Mouse (Mus musculus): ENCODE data around the gene Tbx2. TPM values are rescaled to one million over a fixed set of nuclear protein-coding genes. Genes with fewer than 3 reads are reported as not detected.

The Tbx2 gene
- polyA plus RNA-seq, 1 experiment from 2014 or later, result 5.2 TPM

DNA sequence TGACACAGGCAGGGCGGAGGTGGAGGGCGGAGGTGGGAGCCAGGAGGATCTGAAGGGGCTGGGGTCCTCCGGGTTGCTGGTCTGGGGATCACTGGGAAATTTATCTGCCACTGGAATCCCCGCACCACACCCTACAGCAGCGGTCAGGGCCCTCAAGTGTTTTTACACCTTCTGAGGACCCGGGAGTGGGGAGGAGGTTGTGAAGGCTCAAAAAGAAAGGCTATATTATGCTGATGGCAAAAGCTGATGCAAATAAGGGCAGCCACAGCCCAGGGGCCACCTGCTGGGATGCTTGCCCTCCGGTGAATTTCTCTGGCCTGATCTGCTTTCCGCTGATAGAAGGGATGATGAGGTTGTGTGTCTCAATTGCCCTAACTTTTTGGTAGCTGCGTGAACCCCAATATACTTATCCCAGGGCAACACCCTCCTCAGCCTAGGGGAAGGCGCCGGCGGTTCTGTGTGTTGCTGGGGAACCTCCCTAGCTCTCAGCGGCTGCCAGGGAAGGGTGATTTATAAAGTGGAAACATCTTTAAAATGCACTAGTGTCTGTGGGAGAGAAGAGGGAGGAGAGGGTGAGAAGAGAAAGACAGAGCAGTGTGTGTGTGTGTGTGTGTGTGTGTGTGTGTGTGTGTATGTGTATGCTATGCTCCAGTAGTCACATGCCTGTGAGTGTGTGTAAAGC is 58.8 kb downstream of the Tbx2 start:
- Histone ChIP-seq H3K9ac (ENCODE audit: low read length) (no peak overlapping the region), H3K36me3 (ENCODE audit: control insufficient read depth, insufficient read depth, low read length) (no peaks in the 10 kb centered on the region), H3K27ac (replicated peaks) (no peak overlapping the region), H3K4me2 (replicated peaks; ENCODE audit: low read depth) (no peak overlapping the region), H3K4me1 (replicated peaks; ENCODE audit: control insufficient read depth, insufficient read depth) (peaks cover 4% of the 10 kb centered on the region; the same call in 1 of the 2 replicates), H3K9me3 (ENCODE audit: control insufficient read depth, low read length) (no peaks in the 10 kb centered on the region), H3K27me3 (ENCODE audit: control insufficient read depth, insufficient read depth, low read length) (peaks cover 43% of the 10 kb centered on the region), H3K4me3 (ENCODE audit: low read depth, low read length) (no peak overlapping the region)
- no peak for ATAC-seq (ENCODE audit: low FRiP score, low TSS enrichment)
- DNase-seq (ENCODE audit: low spot score), result no peak
- 12% methylated on average over 11 of the region's 13 CpGs for WGBS
- TF ChIP-seq CTCF (IDR thresholded peaks at IDR 0.05; ENCODE audit: low read depth), result no peak
- TF ChIP-seq EP300 (optimal IDR thresholded peaks at IDR 0.05), result no peak

Other genes with a start within 250 kb of the Tbx2 start
- 0.18 TPM in 1 of 2 replicates, not detected in the other for gene Gm11444, start 17.8 kb downstream of the Tbx2 start, polyA plus RNA-seq (2015; fragmentation: Nextera tagmentation; extraction: Ambion mirVana)
- 0.04 and 0.05 TPM in 2 replicates for gene Tbx4, start 53.9 kb downstream of the Tbx2 start, polyA plus RNA-seq (2015; fragmentation: Nextera tagmentation; extraction: Ambion mirVana)